Mouse (Mus musculus) heart, embryonic 10.5 days (tissue): ENCODE measurements around the gene Ostn. TPM values are rescaled to one million over a fixed set of nuclear protein-coding genes. Genes with fewer than 3 reads are reported as not detected.

Experiments used
- DNase-seq: peaks from one replicate; pipeline ENCODE4 v3.0.0-alpha.2; 2017; ENCODE audit warnings: low spot score
- H3K27ac ChIP-seq: fragments of 300-500 bp; sonication (generic); 2 replicates; pipeline ENCODE4 v1.5.1; 2016; ENCODE audit warnings: mild to moderate bottlenecking
- H3K27me3 ChIP-seq: fragments of 300-500 bp; sonication (generic); 2 replicates; pipeline ENCODE4 v1.6.1; 2016; ENCODE audit warnings: mild to moderate bottlenecking; ENCODE audit not compliant: poor library complexity, insufficient read depth, severe bottlenecking
- H3K36me3 ChIP-seq: fragments of 300-500 bp; sonication (generic); 2 replicates; pipeline ENCODE4 v1.6.1; 2016; ENCODE audit warnings: mild to moderate bottlenecking, moderate library complexity
- H3K4me1 ChIP-seq: fragments of 300-500 bp; sonication (generic); 2 replicates; pipeline ENCODE4 v1.6.1; 2016; ENCODE audit warnings: mild to moderate bottlenecking
- H3K4me3 ChIP-seq: fragments of 300-500 bp; sonication (generic); 2 replicates; pipeline ENCODE4 v1.5.1; 2016; ENCODE audit warnings: mild to moderate bottlenecking, moderate library complexity
- H3K9me3 ChIP-seq: fragments of 300-500 bp; sonication (generic); 2 replicates; pipeline ENCODE4 v1.6.1; 2016; ENCODE audit warnings: mild to moderate bottlenecking, moderate library complexity
- WGBS: fragments of 180-500 bp; shearing (Covaris S2); methylation state at CpG from one replicate; pipeline ENCODE4 v1.1.7; 2016; 5-methylcytosine and 5-hydroxymethylcytosine counted together
- polyA plus RNA-seq: library from polyadenylated mRNA; unstranded; fragments of >200 nt; fragmentation: Nextera tagmentation; extraction: Ambion mirVana; gene quantifications from 2 replicates; pipeline ENCODE4 v1.2.1, GENCODE M21; 2016

Gene Ostn
- polyA plus RNA-seq, 1 experiment from 2014 or later, result not detected

GRCm38 (mm10) chr16:27370191-27370590 lies 62.9 kb downstream of the Ostn start, which contains the start of gene Uts2b:
TSS of gene Uts2b (minus strand) at chr16:27370239.
- no peaks in the 10 kb centered on the region for H3K27me3 ChIP-seq
- no peaks in the 10 kb centered on the region for H3K9me3 ChIP-seq
- H3K27ac ChIP-seq, result no peak within 1 kb of the TSS
- no peak within 1 kb of the TSS for H3K4me3 ChIP-seq
- DNase-seq, result no peak
- no peaks in the 10 kb centered on the region for H3K36me3 ChIP-seq
- WGBS, result 71% methylated on average over 8 of the region's 8 CpGs
- H3K4me1 ChIP-seq, result no peaks in the 10 kb centered on the region

DNA sequence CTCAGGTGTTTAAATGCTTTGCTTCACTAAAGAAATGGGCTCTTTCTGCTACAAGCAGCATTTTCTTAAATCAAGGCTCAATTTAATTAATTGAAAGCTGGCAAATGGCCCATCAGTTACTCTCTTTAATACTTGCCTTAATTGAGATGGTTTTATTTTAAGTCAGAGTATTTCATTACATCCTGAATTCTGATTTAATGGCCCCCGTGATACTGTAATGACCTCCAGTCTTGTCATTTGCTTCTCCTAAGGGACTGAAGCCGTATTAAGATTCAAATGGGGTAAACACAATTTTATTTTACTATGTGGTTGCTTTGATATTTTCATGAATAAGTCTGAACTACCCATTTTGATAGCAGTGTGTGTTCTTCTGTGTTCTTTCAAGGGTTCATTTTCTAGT lies 63.4 kb downstream of the Ostn start:
- Histone ChIP-seq H3K9me3 (no peaks in the 10 kb centered on the region), H3K4me3 (no peak overlapping the region), H3K27me3 (no peaks in the 10 kb centered on the region), H3K27ac (no peak overlapping the region), H3K36me3 (no peaks in the 10 kb centered on the region), H3K4me1 (no peaks in the 10 kb centered on the region)
- DNase-seq, result no peak
- 88% methylated on average over 2 of the region's 2 CpGs for WGBS

DNA sequence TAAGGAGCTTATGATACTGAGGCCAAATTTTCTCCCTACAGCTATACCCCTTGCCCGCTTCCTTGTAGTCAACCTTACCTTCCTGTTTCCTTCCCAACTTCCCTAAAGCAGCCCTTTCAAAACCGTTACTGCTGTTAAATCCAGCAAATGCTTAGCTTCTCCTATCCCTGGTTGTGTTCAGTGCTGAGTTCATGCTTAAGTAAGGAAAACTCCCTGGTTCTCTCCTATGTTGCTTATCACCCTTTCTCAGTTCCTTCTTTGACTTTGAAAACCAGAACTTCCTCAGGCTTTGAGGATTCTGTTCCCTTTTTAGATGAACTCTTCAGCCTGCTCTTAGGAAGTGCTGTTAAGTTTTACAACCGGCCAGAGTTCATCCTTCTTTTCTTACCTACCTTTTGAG lies 66.8 kb downstream of the Ostn start:
- no peak for DNase-seq
- no peak overlapping the region for H3K4me3 ChIP-seq
- no peaks in the 10 kb centered on the region for H3K36me3 ChIP-seq
- H3K9me3 ChIP-seq, result no peaks in the 10 kb centered on the region
- no peaks in the 10 kb centered on the region for H3K4me1 ChIP-seq
- WGBS, result 68% methylated on average over 3 of the region's 3 CpGs
- H3K27me3 ChIP-seq, result no peaks in the 10 kb centered on the region
- no peak overlapping the region for H3K27ac ChIP-seq

GRCm38 (mm10) chr16:27375318-27375717 lies 68.0 kb downstream of the Ostn start:
- Histone ChIP-seq H3K9me3 (no peaks in the 10 kb centered on the region), H3K4me3 (no peak overlapping the region), H3K4me1 (no peaks in the 10 kb centered on the region), H3K36me3 (no peaks in the 10 kb centered on the region), H3K27ac (no peak overlapping the region), H3K27me3 (no peaks in the 10 kb centered on the region)
- no peak for DNase-seq
- 87% methylated on average over 2 of the region's 2 CpGs for whole genome bisulfite sequencing

DNA sequence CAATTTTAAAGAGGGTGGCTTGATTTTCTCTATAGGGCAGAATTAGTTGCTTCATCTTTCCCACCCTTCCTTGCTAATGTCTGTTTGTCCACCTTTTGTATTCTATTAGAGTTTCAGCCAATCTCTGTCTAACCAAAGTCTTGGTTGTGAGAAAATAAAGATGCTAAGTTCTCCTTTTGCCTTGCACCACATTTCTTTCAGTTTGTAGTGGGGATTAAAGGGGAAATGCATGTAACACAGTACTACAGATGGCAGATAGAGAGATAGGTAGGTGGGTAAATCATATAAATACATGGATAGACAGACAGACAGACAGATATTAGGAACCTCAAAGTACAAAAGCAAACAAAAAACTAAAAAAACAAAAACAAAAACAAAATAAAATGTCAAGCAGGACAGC lies 69.3 kb downstream of the Ostn start:
- Histone ChIP-seq H3K4me1 (no peaks in the 10 kb centered on the region), H3K4me3 (no peak overlapping the region), H3K9me3 (no peaks in the 10 kb centered on the region), H3K27ac (no peak overlapping the region), H3K36me3 (no peaks in the 10 kb centered on the region), H3K27me3 (no peaks in the 10 kb centered on the region)
- DNase-seq, result no peak

DNA sequence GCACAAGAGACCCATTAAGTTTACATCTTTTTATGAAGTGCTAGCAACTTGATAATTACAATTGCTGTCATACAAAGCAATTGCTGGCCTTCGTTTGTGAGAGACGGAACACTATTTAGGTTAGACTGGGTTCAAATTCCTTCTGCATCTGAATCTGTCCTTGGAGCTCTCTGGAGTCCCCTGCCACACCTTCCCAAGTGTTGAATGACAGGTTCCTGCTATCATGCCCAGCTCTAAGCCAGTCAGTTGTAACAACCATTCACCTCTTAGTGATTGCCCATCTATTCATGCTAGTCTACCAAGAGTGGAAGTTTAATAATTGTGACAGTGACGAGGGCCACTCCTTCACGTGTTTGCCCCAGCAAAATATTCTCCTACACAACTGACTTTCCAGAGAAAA lies 74.9 kb downstream of the Ostn start:
- Histone ChIP-seq H3K4me3 (no peak overlapping the region), H3K9me3 (no peaks in the 10 kb centered on the region), H3K4me1 (no peaks in the 10 kb centered on the region), H3K36me3 (no peaks in the 10 kb centered on the region), H3K27me3 (no peaks in the 10 kb centered on the region), H3K27ac (no peak overlapping the region)
- DNase-seq, result no peak
- WGBS, result 82% methylated on average over 4 of the region's 4 CpGs

DNA sequence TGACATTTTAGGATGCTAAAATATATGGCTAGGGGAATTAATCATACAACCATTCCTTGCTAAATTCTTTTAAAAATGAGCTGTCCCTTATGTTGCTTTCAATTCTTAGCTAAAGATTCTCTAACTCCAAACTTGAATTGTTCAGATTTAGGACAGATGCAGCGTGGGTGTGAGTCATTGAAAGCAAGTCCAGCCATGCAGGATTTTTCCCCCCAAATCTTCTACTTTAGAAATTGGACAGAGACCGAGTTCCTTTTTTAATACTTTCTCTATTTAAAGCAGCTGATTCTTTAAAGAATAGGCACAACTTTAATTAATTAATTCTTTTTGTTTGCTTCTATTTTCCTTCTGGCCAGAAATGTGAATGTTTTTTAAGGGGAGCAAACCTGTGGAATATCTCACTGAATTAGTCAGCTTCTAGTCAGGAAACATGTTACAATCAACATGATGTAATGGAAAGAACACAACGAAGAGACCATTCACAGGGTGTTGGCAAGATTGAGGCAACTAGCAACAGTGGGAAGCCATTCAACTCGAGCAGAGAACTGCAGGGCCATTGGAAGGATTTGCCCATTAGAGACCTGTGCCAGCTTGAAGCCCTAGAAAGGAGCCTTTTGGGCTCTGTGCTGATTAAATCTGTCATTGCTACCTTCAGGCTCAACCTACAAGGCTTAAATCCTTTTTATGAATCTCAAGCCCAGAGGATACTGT lies 77.8 kb downstream of the Ostn start:
- DNase-seq, result no peak
- Histone ChIP-seq H3K4me1 (peaks cover 10% of the 10 kb centered on the region; the same call in 1 of the 2 replicates), H3K27me3 (no peaks in the 10 kb centered on the region), H3K9me3 (no peaks in the 10 kb centered on the region), H3K4me3 (no peak overlapping the region), H3K36me3 (no peaks in the 10 kb centered on the region), H3K27ac (no peak overlapping the region)
- 54% methylated on average over 4 of the region's 4 CpGs for WGBS

GRCm38 (mm10) chr16:27385649-27386048 lies 78.4 kb downstream of the Ostn start:
- H3K9me3 ChIP-seq, result no peaks in the 10 kb centered on the region
- no peak for DNase-seq
- no peaks in the 10 kb centered on the region for H3K36me3 ChIP-seq
- H3K4me3 ChIP-seq, result no peak overlapping the region
- no peak overlapping the region for H3K27ac ChIP-seq
- peaks cover 16% of the 10 kb centered on the region; the same call in 1 of the 2 replicates for H3K4me1 ChIP-seq
- H3K27me3 ChIP-seq, result no peaks in the 10 kb centered on the region
- WGBS, result 82% methylated on average over 1 of the region's 1 CpGs

- H3K4me3 ChIP-seq, result no peak overlapping the region
- no peak for DNase-seq
- H3K4me1 ChIP-seq, result peaks cover 20% of the 10 kb centered on the region; the same call in 1 of the 2 replicates
- no peak overlapping the region for H3K27ac ChIP-seq
- H3K36me3 ChIP-seq, result no peaks in the 10 kb centered on the region
- WGBS, result 72% methylated on average over 4 of the region's 4 CpGs
- H3K27me3 ChIP-seq, result no peaks in the 10 kb centered on the region
- no peaks in the 10 kb centered on the region for H3K9me3 ChIP-seq
Measured at GRCm38 (mm10) chr16:27386850-27387407, 79.6 kb downstream of the Ostn start.

- DNase-seq, result no peak
- Histone ChIP-seq H3K27me3 (no peaks in the 10 kb centered on the region), H3K4me1 (peaks cover 20% of the 10 kb centered on the region; the same call in 1 of the 2 replicates), H3K36me3 (no peaks in the 10 kb centered on the region), H3K27ac (peak overlapping the region; percentile 99; the same call in 1 of the 2 replicates), H3K4me3 (peak overlapping the region; percentile 88), H3K9me3 (no peaks in the 10 kb centered on the region)
- WGBS, result 34% methylated on average over 12 of the region's 12 CpGs
Measured at GRCm38 (mm10) chr16:27387634-27388611, 80.6 kb downstream of the Ostn start.

DNA sequence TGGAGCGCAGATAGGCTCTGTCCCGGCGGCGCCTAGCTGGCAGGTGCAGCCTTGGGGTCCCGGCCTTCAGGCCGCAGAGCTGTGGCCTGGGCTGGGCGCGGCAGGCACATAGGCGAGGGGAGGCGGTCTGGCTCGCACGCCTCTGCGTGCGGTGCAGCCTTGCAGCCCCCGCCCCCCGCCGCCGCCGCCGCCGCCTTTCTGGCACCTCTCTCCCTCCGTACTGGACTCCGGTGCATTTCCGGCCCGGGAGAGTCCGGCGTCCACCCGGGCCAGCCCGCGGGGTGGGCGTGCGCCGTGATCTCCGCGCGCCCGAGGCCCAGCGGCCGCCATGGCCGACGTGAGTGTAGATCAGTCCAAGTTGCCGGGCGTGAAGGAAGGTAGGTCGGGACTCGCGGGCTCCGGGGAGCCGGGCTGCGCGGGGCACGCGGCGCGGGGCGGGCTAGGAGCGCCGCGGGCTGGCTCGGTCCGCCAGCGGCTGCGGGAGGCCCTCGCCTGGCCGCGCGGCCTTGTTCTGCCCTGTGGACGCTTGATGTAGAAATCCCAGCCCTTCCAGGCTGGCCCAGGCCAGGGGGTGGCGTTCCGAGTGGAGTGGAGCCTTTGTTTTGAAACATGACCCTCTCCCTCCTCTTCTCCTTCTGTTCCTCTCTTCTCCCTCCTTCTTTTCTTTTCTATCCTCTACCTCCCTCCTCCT lies 81.6 kb downstream of the Ostn start, which contains the start of gene Ccdc50:
TSS of gene Ccdc50 (plus strand) at position 109 of the 691 bp plus-strand sequence.
- H3K4me1 ChIP-seq, result peaks cover 20% of the 10 kb centered on the region; the same call in 1 of the 2 replicates
- no peaks in the 10 kb centered on the region for H3K27me3 ChIP-seq
- H3K36me3 ChIP-seq, result no peaks in the 10 kb centered on the region
- H3K9me3 ChIP-seq, result no peaks in the 10 kb centered on the region
- peak; percentile 92 for DNase-seq
- under 1% methylated on average over 61 of the region's 69 CpGs for WGBS
- H3K4me3 ChIP-seq, result peak within 1 kb of the TSS; percentile 88
- H3K27ac ChIP-seq, result peak within 1 kb of the TSS; percentile 99

- no peaks in the 10 kb centered on the region for H3K27me3 ChIP-seq
- no peaks in the 10 kb centered on the region for H3K36me3 ChIP-seq
- H3K9me3 ChIP-seq, result no peaks in the 10 kb centered on the region
- H3K4me3 ChIP-seq, result peak overlapping the region; percentile 88
- DNase-seq, result no peak
- peak overlapping the region; percentile 99 for H3K27ac ChIP-seq
- 42% methylated on average over 7 of the region's 7 CpGs for WGBS
- peaks cover 20% of the 10 kb centered on the region; the same call in 1 of the 2 replicates for H3K4me1 ChIP-seq
Measured at GRCm38 (mm10) chr16:27389534-27390282, 82.4 kb downstream of the Ostn start.
